Mouse (Mus musculus) testis, adult 2 months (tissue): Measurements from ENCODE around the gene Bzw2. TPM values are rescaled to one million over a fixed set of nuclear protein-coding genes. Genes with fewer than 3 reads are reported as not detected.

Experiments used
- H3K27ac ChIP-seq: fragments of 200-500 bp; 2 replicates; pipeline ENCODE4 v1.5.1; 2012; ENCODE audit warnings: low read depth, low read length; ENCODE audit not compliant: control insufficient read depth, insufficient read depth
- H3K27me3 ChIP-seq: fragments of 200-500 bp; 2 replicates; pipeline ENCODE4 v1.6.1; 2012; ENCODE audit warnings: mild to moderate bottlenecking, low read length, moderate library complexity; ENCODE audit not compliant: control insufficient read depth, insufficient read depth
- H3K36me3 ChIP-seq: fragments of 200-500 bp; 2 replicates; pipeline ENCODE4 v1.6.1; 2012; ENCODE audit warnings: mild to moderate bottlenecking, low read length; ENCODE audit not compliant: control insufficient read depth, insufficient read depth
- H3K4me1 ChIP-seq: fragments of 200-500 bp; 2 replicates; pipeline ENCODE4 v1.6.1; 2012; ENCODE audit warnings: low read length; ENCODE audit not compliant: control insufficient read depth, insufficient read depth
- H3K4me3 ChIP-seq: fragments of 200-500 bp; 2 replicates; pipeline ENCODE4 v1.5.1; 2012; ENCODE audit warnings: low read depth, mild to moderate bottlenecking, low read length, moderate library complexity, mixed read lengths; ENCODE audit not compliant: control insufficient read depth
- CTCF ChIP-seq: fragments of 200-500 bp; IDR thresholded peaks from 2 replicates; pipeline ENCODE4 v1.5.1; 2012; ENCODE audit warnings: low read depth, mild to moderate bottlenecking, inconsistent platforms, low read length, moderate library complexity; ENCODE audit not compliant: control insufficient read depth, insufficient read depth, insufficient replicate concordance
- POLR2A ChIP-seq: fragments of 200-500 bp; IDR thresholded peaks from 2 replicates; pipeline ENCODE4 v1.6.1; 2012; ENCODE audit warnings: low read depth, mild to moderate bottlenecking, inconsistent platforms, low read length, moderate library complexity; ENCODE audit not compliant: control insufficient read depth
- polyA plus RNA-seq: library from polyadenylated mRNA; depleted of rRNA; stranded (reverse); fragments of >200 nt; gene quantifications from 2 replicates; pipeline ENCODE4 v1.2.3, GENCODE M21; 2012

The Bzw2 gene
- polyA plus RNA-seq, 1 experiment, result 1.3 TPM

DNA sequence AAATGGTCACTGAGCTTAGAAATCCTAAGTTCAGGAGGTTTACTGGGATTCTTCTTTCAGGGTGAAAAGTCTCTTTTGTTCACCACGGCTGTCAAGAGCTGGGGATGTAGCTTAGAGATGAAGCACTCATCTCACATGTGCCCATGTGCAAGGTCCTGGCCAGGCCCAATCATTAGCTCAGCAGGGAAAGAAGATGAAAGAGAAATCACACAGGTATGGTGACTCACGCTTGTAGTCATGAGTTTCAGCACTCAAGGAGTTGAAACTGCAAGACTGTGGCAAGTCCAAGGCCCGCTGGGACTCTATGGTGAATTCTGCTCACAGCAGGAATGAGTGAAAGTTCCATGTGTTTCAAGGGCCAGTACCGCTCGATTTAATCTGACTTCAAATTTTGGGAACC is 23.8 kb downstream of the Bzw2 start:
- no peaks in the 10 kb centered on the region; the same call in 1 of the 2 replicates for H3K4me1 ChIP-seq
- no peaks in the 10 kb centered on the region for H3K36me3 ChIP-seq
- H3K27me3 ChIP-seq, result no peaks in the 10 kb centered on the region
- no peak overlapping the region for H3K27ac ChIP-seq
- no peak overlapping the region for H3K4me3 ChIP-seq
- TF ChIP-seq POLR2A (no peak), CTCF (no peak)

DNA sequence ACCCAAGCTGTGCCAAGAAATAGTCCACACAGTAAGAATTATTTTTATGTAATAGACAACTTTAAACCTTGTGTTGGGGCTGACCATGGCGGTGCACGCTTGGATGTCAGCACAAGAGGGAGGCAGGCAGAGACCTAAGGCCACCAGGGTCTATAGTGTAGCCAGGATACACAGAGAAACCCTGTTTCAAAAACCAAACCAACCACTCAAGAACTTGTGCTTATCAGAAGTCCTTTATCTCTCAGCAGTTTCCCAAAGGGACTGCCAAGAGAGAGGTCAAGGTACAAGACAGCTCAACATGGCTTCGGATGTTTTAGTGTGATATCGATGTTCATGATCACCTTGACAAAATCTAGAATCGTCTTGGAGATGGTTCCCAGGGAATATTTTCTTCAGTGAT is 24.3 kb downstream of the Bzw2 start:
- TF ChIP-seq CTCF (no peak), POLR2A (no peak)
- no peak overlapping the region for H3K4me3 ChIP-seq
- no peaks in the 10 kb centered on the region for H3K27me3 ChIP-seq
- H3K27ac ChIP-seq, result no peak overlapping the region
- H3K36me3 ChIP-seq, result no peaks in the 10 kb centered on the region
- no peaks in the 10 kb centered on the region; the same call in 1 of the 2 replicates for H3K4me1 ChIP-seq

DNA sequence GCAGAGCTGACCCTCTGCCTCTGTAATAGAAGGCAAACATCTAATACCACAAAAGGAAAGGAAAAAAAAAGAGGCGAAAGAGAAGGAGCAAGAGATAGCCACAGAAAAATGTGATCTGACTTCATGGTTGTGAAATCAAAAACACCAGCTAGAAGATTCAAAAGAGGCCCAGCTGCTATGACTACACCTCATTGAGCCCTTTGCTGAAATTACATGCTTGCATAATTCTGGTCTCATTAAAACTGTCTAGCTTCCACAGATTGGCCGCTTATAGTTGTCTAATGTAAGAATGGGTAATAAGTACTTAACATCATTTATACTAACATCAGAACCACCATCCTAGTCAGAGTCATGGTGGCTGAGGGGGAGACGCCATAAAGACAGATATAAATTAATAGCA is 25.2 kb downstream of the Bzw2 start:
- Histone ChIP-seq H3K36me3 (no peaks in the 10 kb centered on the region), H3K4me1 (no peaks in the 10 kb centered on the region; the same call in 1 of the 2 replicates)
- no peak for TF ChIP-seq POLR2A
- TF ChIP-seq CTCF, result no peak

DNA sequence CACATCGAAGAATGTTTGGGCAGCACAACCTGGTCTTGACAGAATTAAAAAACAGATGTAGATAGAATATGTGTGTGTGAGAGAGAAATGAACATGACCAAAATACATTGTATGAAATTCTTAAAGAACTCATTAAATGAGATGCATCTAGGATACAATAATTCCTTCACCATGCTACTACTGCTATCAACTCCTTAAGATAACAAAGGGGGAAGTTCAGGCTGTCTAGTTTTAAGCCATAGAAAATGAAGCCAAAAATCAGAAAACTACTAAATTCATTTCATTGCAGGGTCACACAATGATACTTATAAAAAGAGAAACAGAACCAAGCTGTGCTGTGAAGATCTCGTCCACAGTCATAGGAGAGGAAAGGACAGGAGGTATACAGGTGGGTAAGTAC is 25.6 kb downstream of the Bzw2 start:
- Histone ChIP-seq H3K4me1 (no peaks in the 10 kb centered on the region; the same call in 1 of the 2 replicates), H3K4me3 (no peak overlapping the region), H3K36me3 (no peaks in the 10 kb centered on the region), H3K27ac (no peak overlapping the region), H3K27me3 (no peaks in the 10 kb centered on the region)
- TF ChIP-seq CTCF (no peak), POLR2A (no peak)

More for the DNA sequence above, 25.2 kb downstream of the Bzw2 start:
- Histone ChIP-seq H3K27me3 (no peaks in the 10 kb centered on the region), H3K27ac (no peak overlapping the region), H3K4me3 (no peak overlapping the region)

DNA sequence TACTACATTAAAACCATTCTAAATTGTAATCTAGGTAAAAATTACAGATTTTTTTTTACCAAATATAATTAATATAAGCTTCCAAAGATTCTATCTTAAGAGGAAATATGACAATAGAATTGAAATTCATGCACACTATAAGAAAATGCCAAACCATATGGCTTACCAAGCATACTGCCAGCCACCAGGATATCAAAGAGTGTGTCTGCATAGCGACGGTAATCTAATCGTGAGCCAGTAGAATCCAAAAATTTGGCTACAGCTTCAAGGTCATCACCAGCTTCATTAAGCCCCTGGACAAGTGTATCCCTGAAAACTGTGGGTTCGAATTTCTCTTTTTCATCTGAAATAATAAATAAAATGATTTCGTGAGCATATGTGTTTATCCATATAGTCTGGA is 28.1 kb downstream of the Bzw2 start:
- TF ChIP-seq CTCF (no peak), POLR2A (no peak)
- no peak overlapping the region for H3K4me3 ChIP-seq
- H3K4me1 ChIP-seq, result no peaks in the 10 kb centered on the region; the same call in 1 of the 2 replicates
- H3K36me3 ChIP-seq, result no peaks in the 10 kb centered on the region
- H3K27ac ChIP-seq, result no peak overlapping the region
- H3K27me3 ChIP-seq, result no peaks in the 10 kb centered on the region

DNA sequence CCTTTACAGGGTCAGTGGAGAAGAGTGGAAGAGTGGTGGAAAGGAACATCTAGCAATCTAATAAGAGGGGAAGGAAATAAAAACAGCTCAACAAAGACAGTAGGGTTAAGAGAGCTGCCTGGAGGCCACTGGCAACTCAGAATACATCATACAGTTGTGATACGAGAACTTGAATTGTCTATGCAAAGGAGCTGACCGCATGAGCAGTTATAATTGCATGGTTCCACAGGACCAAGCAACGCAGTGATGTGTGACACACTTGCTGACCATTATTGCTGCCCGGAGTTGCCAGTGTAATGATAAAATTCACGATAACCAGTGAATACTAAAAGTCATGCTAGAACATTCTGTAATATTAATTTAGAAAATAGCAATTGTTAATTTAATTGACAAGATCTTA is 31.8 kb downstream of the Bzw2 start:
- Histone ChIP-seq H3K27me3 (no peaks in the 10 kb centered on the region), H3K4me3 (no peak overlapping the region), H3K36me3 (no peaks in the 10 kb centered on the region), H3K4me1 (no peaks in the 10 kb centered on the region), H3K27ac (no peak overlapping the region)
- TF ChIP-seq POLR2A, result no peak
- TF ChIP-seq CTCF, result no peak

DNA sequence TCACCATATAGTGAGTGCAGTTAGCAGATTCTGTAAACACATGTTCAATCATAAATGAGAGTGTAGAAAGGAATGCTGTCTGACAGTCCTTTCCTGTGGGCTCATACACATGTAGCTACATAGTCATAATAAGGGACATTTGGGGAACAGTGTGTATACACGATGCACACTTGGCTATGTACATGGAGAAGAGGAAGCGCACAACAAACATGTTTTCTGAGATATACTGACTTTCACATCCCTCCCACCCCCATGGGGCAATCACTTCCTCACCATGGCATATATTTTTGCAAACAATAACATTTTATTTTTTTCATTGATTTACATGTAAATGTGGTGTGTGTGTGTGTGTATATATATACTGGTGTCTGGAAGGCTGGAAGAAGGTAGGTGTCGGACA is 38.6 kb downstream of the Bzw2 start:
- Histone ChIP-seq H3K36me3 (no peaks in the 10 kb centered on the region), H3K4me1 (no peaks in the 10 kb centered on the region), H3K4me3 (no peak overlapping the region), H3K27ac (no peak overlapping the region), H3K27me3 (no peaks in the 10 kb centered on the region)
- no peak for TF ChIP-seq CTCF
- TF ChIP-seq POLR2A, result no peak

DNA sequence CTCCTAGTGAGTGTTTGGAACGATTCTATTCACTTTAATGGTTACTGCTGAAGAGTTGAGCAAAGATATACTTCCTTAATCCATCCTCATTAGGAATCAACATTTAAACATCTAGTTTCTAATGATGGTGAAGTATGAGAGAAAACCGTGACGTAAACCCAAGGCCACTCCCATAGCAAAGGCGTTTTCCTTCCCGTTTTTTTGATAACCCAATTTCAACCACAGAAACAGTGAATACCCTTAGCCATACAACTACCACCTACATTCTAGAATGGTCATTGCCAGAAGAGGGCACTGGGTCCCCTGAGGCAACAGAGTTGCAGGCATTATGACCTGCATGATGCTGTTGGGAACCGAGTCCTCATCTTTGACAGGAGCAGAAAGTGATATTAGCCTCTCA is 40.7 kb downstream of the Bzw2 start:
- no peaks in the 10 kb centered on the region for H3K4me1 ChIP-seq
- no peak overlapping the region for H3K4me3 ChIP-seq
- no peaks in the 10 kb centered on the region for H3K36me3 ChIP-seq
- no peaks in the 10 kb centered on the region for H3K27me3 ChIP-seq
- H3K27ac ChIP-seq, result no peak overlapping the region
- no peak for TF ChIP-seq POLR2A
- TF ChIP-seq CTCF, result no peak
